8 mouse cellular contexts compared by ENCODE assay signal in genomic region chr4:130308231-130309081, GRCm38 (mm10). TPM values are rescaled to one million over a fixed set of nuclear protein-coding genes. Genes with fewer than 3 reads are reported as not detected.
DNase-seq lines count a peak whose midpoint lies in the region; ATAC-seq lines count a peak whose summit lies in the region.

Gene Fabp3, plus strand, starts transcription at chr4:130308595.
Gene Gm10570, minus strand, starts transcription at chr4:130308674.

- peak within 1 kb of the TSS; percentile 90 for H3K4me2 ChIP-seq in midbrain, embryonic 14.5 days (ENCODE audit: low read length)

- H3K9me3 ChIP-seq in embryonic facial prominence, embryonic 10.5 days = no peaks in the 10 kb centered on the region
- no peaks in the 10 kb centered on the region for H3K9me3 ChIP-seq in limb, embryonic 10.5 days (replicated peaks)
- no peaks in the 10 kb centered on the region for H3K9me3 ChIP-seq in midbrain, embryonic 14.5 days (ENCODE audit: control insufficient read depth, low read length)

- peaks cover 10% of the 10 kb centered on the region for H3K36me3 ChIP-seq in embryonic facial prominence, embryonic 10.5 days (replicated peaks)
- no peaks in the 10 kb centered on the region; the same call in 1 of the 2 replicates for H3K36me3 ChIP-seq in limb, embryonic 10.5 days
- H3K36me3 ChIP-seq in midbrain, embryonic 14.5 days (ENCODE audit: control insufficient read depth, insufficient read depth, low read length) = peaks cover 11% of the 10 kb centered on the region

- peak within 1 kb of the TSS; percentile 60 for H3K27ac ChIP-seq in embryonic facial prominence, embryonic 10.5 days (replicated peaks)
- H3K27ac ChIP-seq in limb, embryonic 10.5 days = 0 out of 2 replicates have a peak within 1 kb of the TSS, but pooled peaks have one; percentile 20
- peak within 1 kb of the TSS; percentile 57 for H3K27ac ChIP-seq in midbrain, embryonic 14.5 days (replicated peaks; ENCODE audit: low read depth, low read length)

- under 1% methylated on average over 52 of the region's 52 CpGs for WGBS in embryonic facial prominence, embryonic 10.5 days
- under 1% methylated on average over 52 of the region's 52 CpGs for whole genome bisulfite sequencing in limb, embryonic 10.5 days
- WGBS in midbrain, embryonic 14.5 days = under 1% methylated on average over 52 of the region's 52 CpGs

- DNase-seq in adrenal gland, postnatal 10 days = peak; percentile 51
- no peak for DNase-seq in adrenal gland, adult 2 months
- peak; percentile 77 for DNase-seq in embryonic facial prominence, embryonic 10.5 days (ENCODE audit: low spot score)
- peak; percentile 79 to 84 for DNase-seq in heart, adult 18-20 months
- peak; percentile 68 for DNase-seq in kidney, adult 18-20 months
- peak; percentile 66 for DNase-seq in limb, embryonic 10.5 days (ENCODE audit: low spot score)
- DNase-seq in midbrain, embryonic 14.5 days = peak; percentile 85
- peak; percentile 41 for DNase-seq in urinary bladder, adult 2 months (ENCODE audit: low spot score)

- peak; percentile 82 for ATAC-seq in midbrain, embryonic 14.5 days (ENCODE audit: low FRiP score, low TSS enrichment)

- peaks cover 84% of the 10 kb centered on the region for H3K27me3 ChIP-seq in embryonic facial prominence, embryonic 10.5 days (replicated peaks; ENCODE audit: low read depth, poor library complexity, severe bottlenecking)
- peaks cover 78% of the 10 kb centered on the region for H3K27me3 ChIP-seq in limb, embryonic 10.5 days (ENCODE audit: low read depth, poor library complexity, severe bottlenecking)
- H3K27me3 ChIP-seq in midbrain, embryonic 14.5 days (ENCODE audit: control insufficient read depth, insufficient read depth, low read length) = peaks cover 24% of the 10 kb centered on the region

- peak within 1 kb of the TSS; percentile 66 for H3K4me3 ChIP-seq in embryonic facial prominence, embryonic 10.5 days
- peak within 1 kb of the TSS; percentile 61 for H3K4me3 ChIP-seq in limb, embryonic 10.5 days
- H3K4me3 ChIP-seq in midbrain, embryonic 14.5 days (replicated peaks; ENCODE audit: low read depth, low read length) = peak within 1 kb of the TSS; percentile 55

- H3K4me1 ChIP-seq in embryonic facial prominence, embryonic 10.5 days = peaks cover 37% of the 10 kb centered on the region
- H3K4me1 ChIP-seq in limb, embryonic 10.5 days = peaks cover 27% of the 10 kb centered on the region
- H3K4me1 ChIP-seq in midbrain, embryonic 14.5 days (ENCODE audit: control insufficient read depth, insufficient read depth, low read length) = peaks cover 12% of the 10 kb centered on the region; the same call in 1 of the 2 replicates

- H3K9ac ChIP-seq in midbrain, embryonic 14.5 days (replicated peaks; ENCODE audit: low read length) = peak within 1 kb of the TSS; percentile 74

RNA-seq across cellular contexts. Expression of gene Fabp3, which starts in this region (rescaled TPM):
- total RNA-seq in adrenal gland, postnatal 10 days (2021) = 100 to 1,000 TPM; 110 to 422 TPM
- total RNA-seq in adrenal gland, adult 2 months (2021) = 100 to 1,000 TPM in 1 of 2 experiments, 10 to 100 TPM in 1; 51.1 to 150 TPM
- 19.0 and 24.8 TPM in 2 replicates for polyA plus RNA-seq in adrenal gland, adult 2 months (2012; rRNA removed)
- polyA plus RNA-seq in embryonic facial prominence, embryonic 10.5 days (2016; fragmentation: Nextera tagmentation; extraction: Ambion mirVana) = 15.6 and 16.2 TPM in 2 replicates
- total RNA-seq in heart, adult 18-20 months (2021) = 1,000 to 10,000 TPM; 5,802 to 6,041 TPM
- polyA plus RNA-seq in limb, embryonic 10.5 days (2016; fragmentation: Nextera tagmentation; extraction: Ambion mirVana) = 2.2 and 3.0 TPM in 2 replicates
- 170 and 260 TPM in 2 replicates for polyA plus RNA-seq in midbrain, embryonic 14.5 days (2014; fragmentation: Nextera tagmentation; extraction: Ambion mirVana)
- 22.5 and 23.1 TPM in 2 replicates for polyA plus RNA-seq in urinary bladder, adult 2 months (2012; rRNA removed)

RNA-seq across cellular contexts. Expression of gene Gm10570, which starts in this region (rescaled TPM):
- 1 to 10 TPM in 1 of 2 experiments, not detected in 1; 1.3 TPM for total RNA-seq in adrenal gland, postnatal 10 days (2021)
- total RNA-seq in adrenal gland, adult 2 months (2021) = not detected
- polyA plus RNA-seq in adrenal gland, adult 2 months (2012; rRNA removed) = 0.34 and 0.64 TPM in 2 replicates
- polyA plus RNA-seq in embryonic facial prominence, embryonic 10.5 days (2016; fragmentation: Nextera tagmentation; extraction: Ambion mirVana) = 0.77 TPM in 1 of 2 replicates, not detected in the other
- not detected for total RNA-seq in heart, adult 18-20 months (2021)
- not detected in 2 replicates for polyA plus RNA-seq in limb, embryonic 10.5 days (2016; fragmentation: Nextera tagmentation; extraction: Ambion mirVana)
- 0.65 TPM in 1 of 2 replicates, not detected in the other for polyA plus RNA-seq in midbrain, embryonic 14.5 days (2014; fragmentation: Nextera tagmentation; extraction: Ambion mirVana)
- 0.21 and 1.1 TPM in 2 replicates for polyA plus RNA-seq in urinary bladder, adult 2 months (2012; rRNA removed)

Comparison
In these comparisons a context has a peak if more than half of its experiments do, and no peak if none do; other contexts are left out.
1. RNA of gene Fabp3 (total RNA-seq): 5,802 to 6,041 TPM in heart, adult 18-20 months; 110 to 422 TPM in adrenal gland, postnatal 10 days and 51.1 to 150 TPM in adrenal gland, adult 2 months; every median in the first group is over 10 times any median in the second.
2. Peak in every context shown above with its lines, with median percentiles within 50 percentile points of each other: H3K27ac ChIP-seq and H3K4me3 ChIP-seq.